Mouse (Mus musculus) midbrain, postnatal 0 days (tissue): ENCODE results near the gene Notch1. TPM values are rescaled to one million over a fixed set of nuclear protein-coding genes. Genes with fewer than 3 reads are reported as not detected.

Source experiments
- ATAC-seq: fragments of 200-750 bp; cut with Nextera tagmentation; 2 replicates; pipeline ENCODE4 v1.8.0; 2017; ENCODE audit warnings: moderate number of reproducible peaks, mild to moderate bottlenecking, moderate TSS enrichment, moderate library complexity; ENCODE audit not compliant: low FRiP score
- DNase-seq: peaks from one replicate; pipeline ENCODE4 v3.0.0-alpha.2; 2015; ENCODE audit warnings: low spot score
- H3K27ac ChIP-seq: fragments of 300-500 bp; sonication (generic); 2 replicates; pipeline ENCODE4 v1.5.1; 2014; ENCODE audit warnings: low read depth, mild to moderate bottlenecking, low read length, mixed read lengths
- H3K27me3 ChIP-seq: fragments of 300-500 bp; sonication (generic); 2 replicates; pipeline ENCODE4 v1.6.1; 2014; ENCODE audit warnings: low read length, control low read depth, mixed read lengths; ENCODE audit not compliant: insufficient read depth
- H3K36me3 ChIP-seq: fragments of 300-500 bp; sonication (generic); 2 replicates; pipeline ENCODE4 v1.6.1; 2014; ENCODE audit warnings: low read length, control low read depth, mixed read lengths; ENCODE audit not compliant: insufficient read depth
- H3K4me1 ChIP-seq: fragments of 300-500 bp; sonication (generic); 2 replicates; pipeline ENCODE4 v1.6.1; 2014; ENCODE audit warnings: mild to moderate bottlenecking, control low read depth, antibody characterized with exemption, low read length, mixed read lengths; ENCODE audit not compliant: insufficient read depth
- H3K4me2 ChIP-seq: fragments of 300-500 bp; sonication (generic); 2 replicates; pipeline ENCODE4 v1.6.1; 2014; ENCODE audit warnings: low read depth, mild to moderate bottlenecking, low read length, mixed read lengths; ENCODE audit not compliant: poor library complexity, severe bottlenecking
- H3K4me3 ChIP-seq: fragments of 300-500 bp; sonication (generic); 2 replicates; pipeline ENCODE4 v1.5.1; 2014; ENCODE audit warnings: low read depth, mild to moderate bottlenecking, low read length, moderate library complexity
- H3K9ac ChIP-seq: fragments of 300-500 bp; sonication (generic); replicated peaks from 2 replicates; pipeline ENCODE4 v1.6.1; 2014; ENCODE audit warnings: mild to moderate bottlenecking, low read length, moderate library complexity, mixed read lengths; ENCODE audit not compliant: poor library complexity, severe bottlenecking
- H3K9me3 ChIP-seq: fragments of 300-500 bp; sonication (generic); 2 replicates; pipeline ENCODE4 v1.6.1; 2016; ENCODE audit warnings: low read length, control low read depth
- CTCF ChIP-seq: IDR thresholded peaks from 2 replicates; pipeline ENCODE4 v1.5.1; 2016; ENCODE audit warnings: antibody characterized with exemption, mild to moderate bottlenecking
- WGBS: fragments of 180-500 bp; shearing (Covaris S2); extraction: QIAGEN DNeasy Blood & Tissue Kit; methylation state at CpG from one replicate; pipeline ENCODE4 v1.1.7; 2014; 5-methylcytosine and 5-hydroxymethylcytosine counted together
- polyA plus RNA-seq: library from polyadenylated mRNA; unstranded; fragments of >200 nt; fragmentation: Nextera tagmentation; extraction: Ambion mirVana; gene quantifications from 2 replicates; pipeline ENCODE4 v1.2.1, GENCODE M21; 2015
- total RNA-seq: library from RNA; depleted of rRNA; stranded (reverse); fragments of >200 nt; gene quantifications from 2 replicates; pipeline ENCODE4 v1.2.3, GENCODE M21; 2014

Notch1 gene
- total and polyA plus RNA-seq, 2 experiments from 2014 or later = 7.6 to 65.8 TPM

- peak; percentile 53 for TF ChIP-seq CTCF
- H3K36me3 ChIP-seq = no peaks in the 10 kb centered on the region
- H3K9ac ChIP-seq = no peak overlapping the region
- DNase-seq (peak; percentile 45), ATAC-seq (no peak)
- H3K9me3 ChIP-seq = no peaks in the 10 kb centered on the region
- 0 out of 2 replicates have a peak, but pooled peaks cover 2% of the 10 kb centered on the region for H3K4me1 ChIP-seq
- no peaks in the 10 kb centered on the region for H3K27me3 ChIP-seq
- H3K4me3 ChIP-seq = no peak overlapping the region
- H3K27ac ChIP-seq = no peak overlapping the region
- H3K4me2 ChIP-seq = no peak overlapping the region
- WGBS = 31% methylated on average over 2 of the region's 2 CpGs
Measured at GRCm38 (mm10) chr2:26547481-26547880, 31.0 kb upstream of the Notch1 start.

GRCm38 (mm10) chr2:26544265-26544664, 27.8 kb upstream of the Notch1 start:
- no peaks in the 10 kb centered on the region for H3K27me3 ChIP-seq
- 64% methylated on average over 3 of the region's 3 CpGs for WGBS

GRCm38 (mm10) chr2:26543768-26544167, 27.3 kb upstream of the Notch1 start:
- DNase-seq (no peak), ATAC-seq (no peak)
- no peaks in the 10 kb centered on the region for H3K9me3 ChIP-seq
- H3K27me3 ChIP-seq = no peaks in the 10 kb centered on the region
- no peak overlapping the region for H3K4me3 ChIP-seq
- H3K9ac ChIP-seq = no peak overlapping the region
- no peaks in the 10 kb centered on the region for H3K36me3 ChIP-seq
- no peak overlapping the region for H3K27ac ChIP-seq
- 0 out of 2 replicates have a peak, but pooled peaks cover 7% of the 10 kb centered on the region for H3K4me1 ChIP-seq
- WGBS = 91% methylated on average over 8 of the region's 8 CpGs
- no peak for TF ChIP-seq CTCF
- no peak overlapping the region for H3K4me2 ChIP-seq

More at GRCm38 (mm10) chr2:26544265-26544664, 27.8 kb upstream of the Notch1 start:
- no peak for TF ChIP-seq CTCF
- Histone ChIP-seq H3K4me2 (no peak overlapping the region), H3K9ac (no peak overlapping the region), H3K4me1 (0 out of 2 replicates have a peak, but pooled peaks cover 7% of the 10 kb centered on the region), H3K4me3 (no peak overlapping the region), H3K36me3 (no peaks in the 10 kb centered on the region), H3K9me3 (no peaks in the 10 kb centered on the region), H3K27ac (no peak overlapping the region)
- DNase-seq (peak; percentile 33), ATAC-seq (no peak)

- DNase-seq (no peak), ATAC-seq (no peak)
- 78% methylated on average over 4 of the region's 4 CpGs for WGBS
- 0 out of 2 replicates have a peak, but pooled peaks cover 7% of the 10 kb centered on the region for H3K4me1 ChIP-seq
- H3K9ac ChIP-seq = no peak overlapping the region
- H3K4me3 ChIP-seq = no peak overlapping the region
- H3K9me3 ChIP-seq = no peaks in the 10 kb centered on the region
- H3K4me2 ChIP-seq = no peak overlapping the region
- no peak for TF ChIP-seq CTCF
- no peak overlapping the region for H3K27ac ChIP-seq
- no peaks in the 10 kb centered on the region for H3K36me3 ChIP-seq
- no peaks in the 10 kb centered on the region for H3K27me3 ChIP-seq
Measured at GRCm38 (mm10) chr2:26543155-26543554, 26.7 kb upstream of the Notch1 start.

DNA sequence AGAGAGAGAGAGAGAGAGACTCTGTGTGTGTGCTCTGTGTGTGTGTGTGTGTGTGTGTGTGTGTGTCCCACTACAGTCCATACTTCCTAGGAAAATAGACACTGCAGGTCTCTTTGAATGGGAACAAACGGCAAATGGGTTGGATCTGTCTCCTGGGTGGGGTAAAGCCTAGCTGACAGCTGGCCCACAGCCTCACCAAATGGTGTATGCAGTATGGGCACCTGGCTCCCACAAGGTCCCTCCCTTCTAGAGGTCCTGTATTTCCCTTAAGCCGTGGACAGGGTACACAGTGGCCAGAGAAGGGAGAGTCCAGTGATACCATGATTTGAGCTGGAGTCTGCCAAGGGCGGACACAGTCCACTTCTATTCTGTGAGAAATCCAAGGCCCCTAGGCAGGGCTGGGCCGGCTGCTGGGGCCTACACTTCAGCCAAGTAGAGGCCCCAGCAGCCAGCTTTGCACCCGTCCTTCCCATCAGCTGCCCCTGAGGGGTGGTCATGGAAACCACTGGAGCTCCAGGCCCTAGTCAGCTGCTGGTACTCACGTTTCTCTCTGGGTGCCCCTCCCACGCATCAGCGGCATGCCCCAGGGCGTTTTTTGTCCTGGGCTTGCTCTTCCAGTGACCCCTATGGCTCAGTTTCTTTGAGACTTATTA, 24.9 kb upstream of the Notch1 start:
- no peak for TF ChIP-seq CTCF
- no peaks in the 10 kb centered on the region for H3K27me3 ChIP-seq
- no peak overlapping the region for H3K4me2 ChIP-seq
- no peak overlapping the region for H3K4me3 ChIP-seq
- no peaks in the 10 kb centered on the region for H3K36me3 ChIP-seq
- no peak overlapping the region for H3K27ac ChIP-seq
- H3K9me3 ChIP-seq = no peaks in the 10 kb centered on the region
- WGBS = 35% methylated on average over 9 of the region's 9 CpGs
- DNase-seq = peak; percentile 62
- peak; percentile 72 for ATAC-seq
- 0 out of 2 replicates have a peak, but pooled peaks cover 4% of the 10 kb centered on the region for H3K4me1 ChIP-seq
- H3K9ac ChIP-seq = no peak overlapping the region

DNA sequence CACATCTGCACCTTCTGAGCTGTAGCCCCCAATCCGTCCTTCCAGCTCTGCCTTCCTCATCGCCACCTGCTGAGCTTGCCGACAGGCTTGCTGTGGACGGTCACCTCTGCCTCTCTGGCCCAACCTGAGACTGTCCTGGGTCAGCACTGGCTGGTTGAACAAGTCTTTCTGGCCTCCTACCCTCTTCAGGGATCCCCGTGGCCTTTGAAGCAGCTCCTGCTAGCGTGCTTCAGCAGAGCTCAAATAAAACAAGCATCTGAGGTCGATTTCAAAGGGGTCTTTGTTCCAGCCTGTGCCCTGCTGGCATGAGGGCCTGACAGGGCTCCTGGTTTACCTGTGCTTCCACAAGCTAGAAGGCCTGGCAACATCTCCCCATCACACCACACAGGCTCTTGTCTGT, 24.3 kb upstream of the Notch1 start:
- no peak for ATAC-seq
- H3K27ac ChIP-seq = peak overlapping the region; percentile 43; the same call in 1 of the 2 replicates
- H3K4me1 ChIP-seq = 0 out of 2 replicates have a peak, but pooled peaks cover 4% of the 10 kb centered on the region
- no peaks in the 10 kb centered on the region for H3K27me3 ChIP-seq
- TF ChIP-seq CTCF = no peak
- no peak overlapping the region for H3K9ac ChIP-seq
- WGBS = 21% methylated on average over 7 of the region's 7 CpGs
- DNase-seq = no peak
- H3K9me3 ChIP-seq = no peaks in the 10 kb centered on the region
- H3K36me3 ChIP-seq = no peaks in the 10 kb centered on the region
- H3K4me2 ChIP-seq = no peak overlapping the region
- H3K4me3 ChIP-seq = no peak overlapping the region
